Mouse (Mus musculus): ENCODE data around the gene Olfr545. TPM values are rescaled to one million over a fixed set of nuclear protein-coding genes. Genes with fewer than 3 reads are reported as not detected.
A peak's percentile ranks its signal among the peaks of the same experiment; 100 is the strongest.

Gene Olfr545
- total RNA-seq, 1 experiment from 2014 or later: not detected

DNA sequence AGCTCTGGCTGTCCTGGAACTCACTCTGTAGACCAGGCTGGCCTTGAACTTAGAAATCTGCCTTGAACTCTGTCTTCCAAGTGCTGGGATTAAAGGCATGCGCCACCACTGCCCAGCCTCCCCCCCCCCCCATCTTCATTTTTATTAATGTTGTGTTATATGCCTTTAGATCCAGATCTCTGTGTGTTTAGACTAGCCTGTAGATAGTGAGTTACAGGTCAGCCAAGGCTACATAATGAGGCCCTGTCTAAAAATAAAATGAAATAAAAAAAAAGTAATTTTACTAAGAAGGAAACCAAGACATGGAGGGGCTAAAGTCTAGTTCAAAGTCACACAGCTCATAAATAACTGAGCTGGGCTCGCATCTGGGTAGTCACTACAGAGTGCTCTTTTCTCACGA, 20.4 kb downstream of the Olfr545 start:
- no peak for DNase-seq

DNA sequence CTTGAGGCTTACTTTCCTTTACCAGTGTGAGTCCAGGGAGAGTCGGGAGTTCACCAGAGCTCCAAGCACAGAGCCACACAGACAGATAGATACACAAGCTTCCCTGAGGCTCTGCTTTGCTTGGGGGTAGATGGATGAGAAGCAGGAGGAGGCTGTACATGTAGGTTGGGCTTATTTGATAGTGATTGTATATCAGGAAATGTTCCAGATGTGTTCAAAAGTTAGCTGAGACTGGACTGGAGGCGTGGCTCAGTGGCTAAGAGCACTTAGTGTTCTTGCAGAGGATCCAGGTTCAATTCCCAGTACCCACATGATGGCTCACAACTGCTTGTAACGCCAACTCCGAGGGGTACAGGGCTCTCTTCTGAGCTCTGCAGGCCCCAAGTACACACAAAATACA, 20.9 kb downstream of the Olfr545 start:
- DNase-seq: no peak

DNA sequence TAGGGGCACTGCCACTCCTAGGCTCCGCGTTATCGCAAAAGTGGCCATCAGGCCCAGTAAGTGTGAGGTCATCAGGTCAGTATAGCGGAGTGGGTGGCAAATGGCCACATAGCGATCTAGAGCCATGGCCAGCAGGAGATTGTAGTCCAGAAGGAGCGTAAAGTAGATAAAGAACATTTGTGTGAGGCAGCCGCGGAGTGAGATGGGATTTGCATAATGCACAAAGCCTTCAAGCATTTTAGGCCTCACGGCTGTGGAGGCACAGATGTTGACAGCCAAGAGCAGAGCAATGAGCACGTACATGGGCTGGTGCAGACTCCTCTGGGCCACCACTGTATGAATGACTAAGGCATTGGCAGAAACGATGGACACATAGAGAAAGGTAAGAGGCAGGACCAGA, 22.0 kb downstream of the Olfr545 start:
- DNase-seq: no peak

DNA sequence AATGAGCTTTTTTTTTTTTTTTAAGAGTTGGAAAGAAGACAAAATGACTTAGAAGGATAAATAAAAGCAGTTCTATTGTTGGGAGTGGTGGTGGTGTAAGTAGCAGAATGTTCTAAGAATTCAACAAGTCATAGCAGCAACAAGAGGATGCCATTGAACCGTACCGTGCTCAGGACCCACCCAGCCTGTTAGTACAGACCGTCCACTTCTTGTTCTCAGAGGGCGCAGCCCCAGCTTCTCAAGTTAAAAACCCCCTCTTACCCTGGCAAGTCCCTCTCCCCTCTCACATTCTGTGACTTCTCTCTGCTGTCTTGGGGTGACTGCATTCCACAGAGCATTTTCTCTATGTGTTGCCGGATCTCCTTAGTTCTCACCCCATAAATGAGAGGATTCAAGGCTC, 22.8 kb downstream of the Olfr545 start:
- no peak for DNase-seq

DNA sequence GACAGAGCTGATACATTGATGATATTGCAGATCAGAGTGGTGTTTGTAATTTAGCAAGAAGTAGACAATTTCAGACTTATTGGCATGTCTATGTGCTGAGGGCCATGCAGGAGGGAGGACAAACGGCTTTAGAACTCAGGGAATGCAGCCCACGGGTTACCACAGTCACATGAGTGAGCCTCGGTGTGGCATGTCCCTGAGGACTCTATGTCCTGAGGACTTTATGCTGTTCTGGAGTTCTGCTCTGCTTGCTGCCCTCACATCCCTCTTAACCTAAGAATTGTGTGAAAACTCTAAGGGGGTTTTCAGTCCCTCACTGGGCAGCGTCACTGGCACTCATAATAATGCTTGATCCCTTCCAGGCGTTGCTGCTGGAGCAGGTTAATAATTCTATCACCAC, 26.7 kb downstream of the Olfr545 start:
- DNase-seq: no peak

DNA sequence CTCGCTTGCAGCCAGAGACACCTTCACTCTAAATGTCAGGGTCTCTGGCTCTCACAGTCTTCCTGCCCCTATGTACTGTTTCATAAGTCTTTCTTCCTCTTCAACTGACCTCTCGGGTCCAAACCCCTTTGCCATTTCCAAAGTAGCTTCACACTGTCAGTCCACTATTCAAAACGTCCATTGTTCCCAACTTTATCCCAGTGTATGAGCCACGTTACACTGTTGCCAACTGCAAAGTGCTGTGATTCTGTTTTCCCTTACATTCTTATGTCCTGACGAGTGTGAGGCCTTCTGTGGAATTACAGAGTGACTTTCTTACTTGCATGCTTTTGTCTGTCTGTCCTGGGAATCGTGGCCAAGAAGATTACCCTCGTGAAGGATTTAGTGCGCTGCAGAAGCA, 31.8 kb downstream of the Olfr545 start:
- DNase-seq: no peak

DNA sequence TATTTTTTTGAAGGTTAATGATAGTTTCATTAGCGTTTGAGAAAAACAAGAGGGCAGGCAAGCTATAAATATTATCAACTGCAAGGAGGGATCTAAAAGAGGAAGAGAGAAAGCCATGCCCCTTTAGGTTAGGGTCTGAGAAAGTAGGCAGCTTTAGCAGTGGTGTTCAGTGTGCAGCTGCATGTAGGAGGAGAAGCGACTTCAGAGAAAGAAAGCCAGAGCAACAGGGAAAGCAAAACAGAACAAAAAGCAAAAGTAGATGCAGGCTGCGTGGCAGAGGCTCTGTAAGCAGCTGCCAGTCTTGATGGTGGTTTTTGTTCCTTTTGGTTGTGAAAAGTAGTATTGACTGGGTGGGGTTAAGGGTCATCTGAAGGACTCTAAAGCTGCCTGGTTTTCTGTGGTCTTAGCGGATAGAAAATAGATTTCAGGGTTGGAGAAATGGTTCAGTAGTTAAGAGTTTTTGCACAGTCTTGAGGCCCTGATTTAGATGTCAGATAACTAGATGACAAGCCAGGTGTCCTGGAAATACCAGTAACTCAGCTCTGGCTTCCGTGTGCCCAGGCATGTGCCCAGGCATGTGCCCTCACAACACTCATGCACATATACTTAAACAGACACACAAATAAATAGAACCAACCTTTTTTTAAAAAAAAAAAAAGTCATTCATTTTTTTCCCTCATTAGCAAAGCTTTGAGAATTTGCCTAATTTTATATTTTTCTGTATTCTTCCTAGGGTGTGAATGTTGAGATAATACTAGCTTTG, 40.6 kb downstream of the Olfr545 start:
- no peak for DNase-seq

DNA sequence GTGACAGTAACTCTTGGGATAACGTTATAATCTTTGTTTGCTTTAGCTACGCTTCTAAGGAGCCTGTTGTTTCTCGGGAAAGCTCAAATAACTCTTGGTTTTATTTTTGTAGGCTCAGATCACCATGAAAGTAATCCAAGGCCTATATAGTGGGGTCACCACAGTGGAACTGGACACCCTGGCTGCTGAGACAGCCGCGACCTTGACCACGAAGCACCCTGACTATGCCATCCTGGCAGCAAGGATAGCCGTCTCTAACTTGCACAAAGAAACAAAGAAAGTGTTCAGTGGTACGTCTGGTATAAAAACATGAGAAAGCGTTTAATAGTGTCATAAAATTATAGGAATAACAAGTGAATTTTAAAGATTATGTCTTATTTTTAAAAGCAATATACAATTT, 52.9 kb downstream of the Olfr545 start:
- DNase-seq: peak; percentile 63

DNA sequence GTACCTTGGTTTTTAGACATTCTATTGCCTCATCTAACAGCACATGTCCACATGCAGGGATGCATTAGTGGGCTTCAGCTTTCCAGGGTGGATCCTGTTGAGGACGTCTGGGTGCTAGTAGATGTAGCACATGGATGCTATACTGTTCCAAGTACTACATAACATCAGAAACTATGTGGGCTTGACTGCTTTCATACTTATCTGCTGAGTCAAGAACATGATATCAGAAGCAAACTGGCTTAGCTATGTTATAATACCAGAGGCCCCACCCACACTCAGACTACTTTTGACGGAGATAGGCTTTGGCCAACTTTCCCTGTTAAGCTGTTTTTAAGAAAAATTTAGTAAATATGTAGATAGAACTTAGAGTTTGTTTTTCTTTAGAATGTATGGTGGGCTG, 55.1 kb downstream of the Olfr545 start:
- DNase-seq: no peak

DNA sequence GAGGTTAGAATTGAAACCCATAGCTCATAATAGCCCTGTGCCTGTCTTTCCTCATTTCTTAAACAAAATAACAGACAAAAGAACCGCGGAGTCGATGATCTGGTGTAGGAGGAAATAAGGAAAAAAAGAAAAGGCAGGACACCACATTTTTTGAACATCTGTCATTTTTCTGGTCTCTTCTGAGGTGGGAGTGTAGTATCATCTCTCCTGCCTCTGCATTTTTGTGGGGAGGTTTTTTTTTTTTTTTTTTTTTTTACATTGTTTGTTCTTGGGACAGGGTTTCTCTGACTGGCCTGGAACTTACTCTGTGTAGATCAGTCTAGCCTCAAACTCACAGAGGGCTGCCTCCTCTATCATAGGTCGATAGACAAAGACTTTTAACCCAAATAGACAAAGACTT, 56.9 kb downstream of the Olfr545 start:
- no peak for DNase-seq

DNA sequence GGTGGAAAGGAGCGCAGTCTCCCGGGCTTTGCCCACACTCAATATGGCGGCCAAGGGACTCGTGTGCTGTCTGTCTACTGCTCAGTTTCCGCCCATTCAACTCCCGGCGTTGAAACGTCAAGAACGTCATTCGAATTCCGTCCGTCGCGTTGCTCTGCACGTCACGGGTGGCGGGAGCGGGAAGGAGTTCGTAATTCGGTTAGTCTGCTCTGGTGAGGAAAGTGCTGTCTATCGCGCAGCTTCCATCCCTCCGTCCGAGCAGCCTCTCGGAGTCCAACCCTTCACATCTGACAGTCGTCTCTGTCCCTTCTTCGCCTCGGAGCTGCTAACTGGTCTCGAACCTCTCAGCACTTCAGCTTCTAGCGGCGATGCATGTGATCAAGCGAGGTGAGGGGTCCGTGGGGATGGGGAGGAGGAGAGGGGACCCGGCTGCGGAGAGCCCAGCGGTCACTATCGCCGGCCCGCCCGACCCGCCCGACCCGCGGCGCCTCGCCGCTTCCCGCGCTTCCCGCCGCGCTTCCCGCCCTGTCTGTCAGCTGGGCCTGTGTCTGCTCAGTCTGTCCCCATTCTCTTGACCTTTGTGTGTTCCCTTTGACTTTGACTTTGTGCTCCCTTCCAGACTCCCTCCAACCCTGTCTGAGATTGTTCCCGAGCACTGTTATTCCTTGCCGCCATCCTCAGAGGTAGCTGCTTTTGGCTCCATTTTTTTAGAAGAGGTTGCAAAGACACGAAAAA, 57.5 kb downstream of the Olfr545 start, which contains the start of gene Rrm1:
Rrm1 (plus strand) TSS at position 39 of the 735 bp plus-strand sequence.
- DNase-seq: peak; percentile 96

Other genes with a start within 250 kb of the Olfr545 start
- 53.6 and 63.5 TPM in 2 replicates for gene Rhog, start 243.5 kb downstream of the Olfr545 start, total RNA-seq (2021)
- gene Stim1, start 231.8 kb downstream of the Olfr545 start, total RNA-seq (2021): 71.0 and 88.3 TPM in 2 replicates
- 41.7 and 42.2 TPM in 2 replicates for gene Rrm1, start 57.9 kb downstream of the Olfr545 start, total RNA-seq (2021)
- not detected in 2 replicates for gene Olfr543, start 17.9 kb downstream of the Olfr545 start, total RNA-seq (2021)
- not detected in 2 replicates for gene Olfr544, start 11.3 kb downstream of the Olfr545 start, total RNA-seq (2021)
- not detected in 2 replicates for gene Olfr547, start 35.2 kb upstream of the Olfr545 start, total RNA-seq (2021)
- gene Olfr548-ps1, start 41.3 kb upstream of the Olfr545 start, total RNA-seq (2021): not detected in 2 replicates
- gene Olfr549, start 50.3 kb upstream of the Olfr545 start, total RNA-seq (2021): not detected in 2 replicates
- 12.3 and 12.5 TPM in 2 replicates for gene Trim21, start 65.9 kb upstream of the Olfr545 start, total RNA-seq (2021)
- not detected in 2 replicates for gene Olfr550, start 71.9 kb upstream of the Olfr545 start, total RNA-seq (2021)
- not detected in 2 replicates for gene Olfr551, start 92.3 kb upstream of the Olfr545 start, total RNA-seq (2021)
- gene Olfr552, start 98.2 kb upstream of the Olfr545 start, total RNA-seq (2021): 0.11 TPM in 1 of 2 replicates, not detected in the other
- not detected in 2 replicates for gene Olfr553, start 118.6 kb upstream of the Olfr545 start, total RNA-seq (2021)
- gene Olfr554, start 138.9 kb upstream of the Olfr545 start, total RNA-seq (2021): not detected in 2 replicates
- not detected in 2 replicates for gene Olfr555, start 159.2 kb upstream of the Olfr545 start, total RNA-seq (2021)
- not detected in 2 replicates for gene Olfr556, start 165.3 kb upstream of the Olfr545 start, total RNA-seq (2021)
- 9.4 and 10.3 TPM in 2 replicates for gene Trim68, start 187.8 kb upstream of the Olfr545 start, total RNA-seq (2021)
- not detected in 2 replicates for gene Olfr557, start 196.3 kb upstream of the Olfr545 start, total RNA-seq (2021)
- gene Olfr558, start 202.6 kb upstream of the Olfr545 start, total RNA-seq (2021): 1.1 and 1.4 TPM in 2 replicates
- gene Olfr33, start 219.5 kb upstream of the Olfr545 start, total RNA-seq (2021): not detected in 2 replicates
- gene Olfr559, start 227.9 kb upstream of the Olfr545 start, total RNA-seq (2021): not detected in 2 replicates